Mouse (Mus musculus) stomach, postnatal 0 days (tissue): ENCODE data around the gene Cct5. TPM values are rescaled to one million over a fixed set of nuclear protein-coding genes. Genes with fewer than 3 reads are reported as not detected.

ENCODE experiments used
- ATAC-seq: fragments of 200-750 bp; cut with Nextera tagmentation; 2 replicates; pipeline ENCODE4 v1.8.0; 2017; ENCODE audit not compliant: low FRiP score, low TSS enrichment
- DNase-seq: peaks from one replicate; pipeline ENCODE4 v3.0.0-alpha.2; 2016; ENCODE audit warnings: low spot score
- H3K27ac ChIP-seq: fragments of 300-500 bp; sonication (generic); replicated peaks from 2 replicates; pipeline ENCODE4 v1.5.1; 2014; ENCODE audit warnings: mild to moderate bottlenecking, control low read depth
- H3K27me3 ChIP-seq: fragments of 300-500 bp; sonication (generic); 2 replicates; pipeline ENCODE4 v1.6.1; 2014; ENCODE audit warnings: low read length; ENCODE audit not compliant: control insufficient read depth, insufficient read depth
- H3K36me3 ChIP-seq: fragments of 300-500 bp; sonication (generic); 2 replicates; pipeline ENCODE4 v1.6.1; 2014; ENCODE audit warnings: low read length, mixed read lengths; ENCODE audit not compliant: control insufficient read depth, insufficient read depth
- H3K4me1 ChIP-seq: fragments of 300-500 bp; sonication (generic); replicated peaks from 2 replicates; pipeline ENCODE4 v1.6.1; 2014; ENCODE audit warnings: antibody characterized with exemption; ENCODE audit not compliant: control insufficient read depth, insufficient read depth
- H3K4me2 ChIP-seq: fragments of 300-500 bp; sonication (generic); replicated peaks from 2 replicates; pipeline ENCODE4 v1.6.1; 2014; ENCODE audit warnings: low read depth, mild to moderate bottlenecking, control low read depth, moderate library complexity
- H3K4me3 ChIP-seq: fragments of 300-500 bp; sonication (generic); 2 replicates; pipeline ENCODE4 v1.5.1; 2014; ENCODE audit warnings: low read depth, low read length, control low read depth
- H3K9ac ChIP-seq: fragments of 300-500 bp; sonication (generic); 2 replicates; pipeline ENCODE4 v1.6.1; 2014; ENCODE audit warnings: mild to moderate bottlenecking, low read length, control low read depth, mixed read lengths
- H3K9me3 ChIP-seq: fragments of 300-500 bp; sonication (generic); 2 replicates; pipeline ENCODE4 v1.6.1; 2016; ENCODE audit warnings: low read length; ENCODE audit not compliant: control insufficient read depth
- CTCF ChIP-seq: IDR thresholded peaks from 2 replicates; pipeline ENCODE4 v1.5.1; 2016; ENCODE audit warnings: antibody characterized with exemption, low read depth, mild to moderate bottlenecking, moderate library complexity
- EP300 ChIP-seq: optimal IDR thresholded peaks from 2 replicates; pipeline ENCODE3; 2016; ENCODE audit warnings: antibody characterized with exemption
- WGBS: fragments of 180-500 bp; shearing (Covaris S2); extraction: QIAGEN DNeasy Blood & Tissue Kit; methylation state at CpG from one replicate; pipeline ENCODE4 v1.1.7; 2014; 5-methylcytosine and 5-hydroxymethylcytosine counted together
- polyA plus RNA-seq: library from polyadenylated mRNA; unstranded; fragments of >200 nt; fragmentation: Nextera tagmentation; extraction: Ambion mirVana; gene quantifications from 2 replicates; pipeline ENCODE4 v1.2.1, GENCODE M21; 2015

Gene Cct5
- polyA plus RNA-seq, 1 experiment from 2014 or later, result 248 TPM

- 86% methylated on average over 14 of the region's 14 CpGs for WGBS
- TF ChIP-seq CTCF (no peak), EP300 (no peak)
- no peak overlapping the region for H3K9ac ChIP-seq
Observed at GRCm38 (mm10) chr15:31594260-31594659, 7.3 kb downstream of the Cct5 start.

GRCm38 (mm10) chr15:31592531-31592930, 9.1 kb downstream of the Cct5 start:
- H3K4me2 ChIP-seq, result no peak overlapping the region
- 79% methylated on average over 8 of the region's 8 CpGs for WGBS
- ATAC-seq (no peak), DNase-seq (no peak)
- no peaks in the 10 kb centered on the region for H3K27me3 ChIP-seq
- no peak for TF ChIP-seq EP300
- no peak for TF ChIP-seq CTCF
- no peak overlapping the region for H3K27ac ChIP-seq
- H3K9ac ChIP-seq, result no peak overlapping the region
- no peaks in the 10 kb centered on the region for H3K4me1 ChIP-seq
- no peaks in the 10 kb centered on the region for H3K9me3 ChIP-seq
- H3K4me3 ChIP-seq, result no peak overlapping the region
- peaks cover 52% of the 10 kb centered on the region for H3K36me3 ChIP-seq

More at GRCm38 (mm10) chr15:31594260-31594659, 7.3 kb downstream of the Cct5 start:
- H3K27ac ChIP-seq, result no peak overlapping the region
- H3K4me2 ChIP-seq, result no peak overlapping the region
- H3K36me3 ChIP-seq, result peaks cover 54% of the 10 kb centered on the region
- H3K27me3 ChIP-seq, result no peaks in the 10 kb centered on the region
- DNase-seq (no peak), ATAC-seq (no peak)
- H3K4me1 ChIP-seq, result peaks cover 3% of the 10 kb centered on the region; the same call in 1 of the 2 replicates
- H3K9me3 ChIP-seq, result no peaks in the 10 kb centered on the region
- no peak overlapping the region for H3K4me3 ChIP-seq

- no peaks in the 10 kb centered on the region for H3K27me3 ChIP-seq
- no peaks in the 10 kb centered on the region for H3K4me1 ChIP-seq
- WGBS, result 86% methylated on average over 5 of the region's 5 CpGs
- no peak overlapping the region for H3K9ac ChIP-seq
- H3K36me3 ChIP-seq, result peaks cover 45% of the 10 kb centered on the region
- H3K4me2 ChIP-seq, result no peak overlapping the region
- no peaks in the 10 kb centered on the region for H3K9me3 ChIP-seq
- no peak overlapping the region for H3K27ac ChIP-seq
- no peak overlapping the region for H3K4me3 ChIP-seq
- DNase-seq (no peak), ATAC-seq (no peak)
- TF ChIP-seq EP300 (no peak), CTCF (no peak)
Observed at GRCm38 (mm10) chr15:31590176-31590575, 11.4 kb downstream of the Cct5 start.

GRCm38 (mm10) chr15:31588989-31589640, 12.5 kb downstream of the Cct5 start:
- no peaks in the 10 kb centered on the region for H3K9me3 ChIP-seq
- H3K36me3 ChIP-seq, result peaks cover 35% of the 10 kb centered on the region
- ATAC-seq (0 out of 2 replicates have a peak, but pooled peaks have one; percentile 31), DNase-seq (no peak)
- no peak overlapping the region for H3K4me3 ChIP-seq
- no peak overlapping the region for H3K27ac ChIP-seq
- TF ChIP-seq CTCF (no peak), EP300 (no peak)
- H3K4me1 ChIP-seq, result no peaks in the 10 kb centered on the region
- no peaks in the 10 kb centered on the region for H3K27me3 ChIP-seq
- H3K9ac ChIP-seq, result no peak overlapping the region
- no peak overlapping the region for H3K4me2 ChIP-seq
- WGBS, result 47% methylated on average over 8 of the region's 8 CpGs

- H3K4me2 ChIP-seq, result no peak overlapping the region
- ATAC-seq (no peak), DNase-seq (no peak)
- no peak overlapping the region for H3K9ac ChIP-seq
- WGBS, result 72% methylated on average over 2 of the region's 2 CpGs
- TF ChIP-seq CTCF (no peak), EP300 (no peak)
- H3K4me3 ChIP-seq, result no peak overlapping the region
- no peaks in the 10 kb centered on the region for H3K9me3 ChIP-seq
- no peaks in the 10 kb centered on the region for H3K27me3 ChIP-seq
- no peaks in the 10 kb centered on the region for H3K4me1 ChIP-seq
- no peak overlapping the region for H3K27ac ChIP-seq
- peaks cover 23% of the 10 kb centered on the region for H3K36me3 ChIP-seq
Observed at GRCm38 (mm10) chr15:31587789-31588188, 13.8 kb downstream of the Cct5 start.

- no peaks in the 10 kb centered on the region for H3K4me1 ChIP-seq
- peak; percentile 89 for DNase-seq
- H3K9ac ChIP-seq, result no peak overlapping the region
- peak; percentile 58 for ATAC-seq
- no peak overlapping the region for H3K4me3 ChIP-seq
- no peak overlapping the region for H3K4me2 ChIP-seq
- H3K27me3 ChIP-seq, result no peaks in the 10 kb centered on the region
- WGBS, result 5% methylated on average over 4 of the region's 4 CpGs
- no peaks in the 10 kb centered on the region for H3K9me3 ChIP-seq
- no peak for TF ChIP-seq EP300
- peak; percentile 99 for TF ChIP-seq CTCF
- H3K27ac ChIP-seq, result no peak overlapping the region
- peaks cover 12% of the 10 kb centered on the region; the same call in 1 of the 2 replicates for H3K36me3 ChIP-seq
Observed at GRCm38 (mm10) chr15:31586519-31586918, 15.1 kb downstream of the Cct5 start.
